12 mouse cellular contexts compared by ENCODE assay signal in genomic region chr6:87510999-87511398, GRCm38 (mm10). TPM values are rescaled to one million over a fixed set of nuclear protein-coding genes. Genes with fewer than 3 reads are reported as not detected.
DNase-seq lines count a peak whose midpoint lies in the region; ATAC-seq and TF ChIP-seq lines count a peak whose summit lies in the region.
"Had no signal": no experiment of that assay in that cellular context is flagged by ENCODE, and none has a peak within 500 bp of the region (broad histone marks: within the 10 kb centered on the region; RNA-seq: fewer than 3 reads in every experiment).

No protein-coding gene starts in this region.

- H3K4me2 ChIP-seq in intestine, embryonic 15.5 days (replicated peaks) = no peak overlapping the region
- H3K4me2 ChIP-seq: liver, embryonic 13.5 days had no signal

- H3K27ac ChIP-seq in left cerebral cortex, adult 2 months = peak overlapping the region; percentile 67
- no peak overlapping the region for H3K27ac ChIP-seq in intestine, embryonic 15.5 days
- H3K27ac ChIP-seq: liver, embryonic 13.5 days had no signal

- no peaks in the 10 kb centered on the region for H3K27me3 ChIP-seq in intestine, embryonic 15.5 days (replicated peaks)
- H3K27me3 ChIP-seq: liver, embryonic 13.5 days; megakaryocyte, embryonic 14.5 days had no signal

- 55% methylated on average over 4 of the region's 4 CpGs for WGBS in intestine, embryonic 15.5 days

- TF ChIP-seq CTCF in left cerebral cortex, adult 2 months (IDR thresholded peaks at IDR 0.05) = no peak

- no peaks in the 10 kb centered on the region for H3K4me1 ChIP-seq in intestine, embryonic 15.5 days (replicated peaks)
- H3K4me1 ChIP-seq: liver, embryonic 13.5 days had no signal

- no peak overlapping the region for H3K9ac ChIP-seq in intestine, embryonic 15.5 days
- H3K9ac ChIP-seq: liver, embryonic 13.5 days had no signal

- H3K4me3 ChIP-seq in left cerebral cortex, adult 2 months = no peak overlapping the region
- no peak overlapping the region for H3K4me3 ChIP-seq in intestine, embryonic 15.5 days (replicated peaks)
- H3K4me3 ChIP-seq: liver, embryonic 13.5 days; megakaryocyte, embryonic 14.5 days had no signal

- H3K36me3 ChIP-seq in intestine, embryonic 15.5 days = no peaks in the 10 kb centered on the region
- H3K36me3 ChIP-seq: liver, embryonic 13.5 days had no signal

- H3K9me3 ChIP-seq in intestine, embryonic 15.5 days = no peaks in the 10 kb centered on the region
- H3K9me3 ChIP-seq: liver, embryonic 13.5 days had no signal

- intact Hi-C loops in left cerebral cortex, adult 2 months (cut with DNase I) = no loop called here

- no peak for ATAC-seq in intestine, embryonic 15.5 days

- peak in 1 of 2 experiments; percentile 29 for DNase-seq in left cerebral cortex, adult 2 months (ENCODE audit: extremely low spot score in 1 of 2, low spot score in 2 of 2)
- no peak for DNase-seq in left cerebral cortex, adult 18-20 months (ENCODE audit: low spot score in 2 of 2)
- peak; percentile 80 for DNase-seq in 416B (ENCODE audit: low read depth)
- DNase-seq in MN1 (ENCODE audit: low spot score) = peak; percentile 15
- DNase-seq in induced T-regulatory cell, adult 2 months (ENCODE audit: low read depth) = peak; percentile 53
- DNase-seq in thymus, postnatal 0 days (ENCODE audit: low spot score) = no peak
- DNase-seq: cerebellum, postnatal 10 days; heart, postnatal 36 days; kidney, postnatal 4 days; liver, embryonic 13.5 days had no signal

RNA-seq across cellular contexts. Expression of gene Arhgap25, which starts 22.1 kb away (rescaled TPM):
- total RNA-seq in left cerebral cortex, adult 2 months (2021) = 1 to 10 TPM; 8.5 to 9.6 TPM
- total RNA-seq in left cerebral cortex, adult 18-20 months (2021) = 10 to 100 TPM in 1 of 2 experiments, 1 to 10 TPM in 1; 8.1 to 10.8 TPM
- 3.4 TPM in 2 replicates for polyA plus RNA-seq in intestine, embryonic 15.5 days (2015; fragmentation: Nextera tagmentation; extraction: Ambion mirVana)
- 34.5 and 34.6 TPM in 2 replicates for polyA plus RNA-seq in thymus, postnatal 0 days (2015; fragmentation: Nextera tagmentation; extraction: Ambion mirVana)

Comparison
In these comparisons a context has a peak if more than half of its experiments do, and no peak if none do; other contexts are left out.
1. DNase-seq: peak in 416B (single experiment), MN1 (single experiment) and induced T-regulatory cell, adult 2 months (single experiment); none in left cerebral cortex, adult 18-20 months (0 of 2) and thymus, postnatal 0 days (single experiment).